Mouse (Mus musculus): ENCODE data around the gene Xxylt1.

DNA sequence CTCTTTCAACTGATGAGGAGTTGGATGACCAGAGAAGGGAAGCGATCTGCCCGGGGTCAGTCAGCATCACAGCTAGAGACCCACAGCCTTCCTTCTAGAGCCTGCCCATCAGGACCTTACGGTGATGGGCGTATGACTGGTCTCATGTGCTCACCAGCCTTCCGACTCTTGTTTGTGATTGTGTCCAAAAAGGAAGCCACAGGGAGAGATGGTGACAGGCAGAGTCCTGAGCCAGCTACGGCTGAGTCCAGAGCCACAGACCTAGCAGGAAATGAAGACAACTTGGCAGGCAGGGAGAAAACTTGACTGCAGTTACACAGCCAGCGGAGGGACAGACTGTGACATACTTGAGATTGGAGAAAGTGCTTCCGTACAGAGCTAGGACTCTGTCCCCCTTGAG is 147.9 kb downstream of the Xxylt1 start:
- TF ChIP-seq POLR2A (IDR thresholded peaks at IDR 0.05; ENCODE audit: borderline replicate concordance, control insufficient read depth, low read depth, low read length) (no peak), CTCF (IDR thresholded peaks at IDR 0.05; ENCODE audit: control insufficient read depth, insufficient read depth, low read length) (no peak)
